Mouse (Mus musculus): ENCODE measurements at regions not wholly inside any gene's neighbourhood (a gene's known extent, or its start where the extent isn't known, plus 50 kb on each side); places are given as distances from the start of the nearest gene placed in this dataset.

- Histone ChIP-seq H3K4me2 (no peak overlapping the region), H3K4me3 (ENCODE audit: low read depth, low read length) (no peak overlapping the region), H3K27me3 (ENCODE audit: control insufficient read depth, insufficient read depth, low read length) (no peaks in the 10 kb centered on the region; the same call in 1 of the 2 replicates), H3K9me3 (replicated peaks; ENCODE audit: control insufficient read depth, low read length) (no peaks in the 10 kb centered on the region), H3K36me3 (ENCODE audit: control insufficient read depth, insufficient read depth, low read length) (no peaks in the 10 kb centered on the region), H3K9ac (ENCODE audit: low read depth, low read length) (no peak overlapping the region), H3K27ac (ENCODE audit: low read depth, low read length) (no peak overlapping the region), H3K4me1 (ENCODE audit: control insufficient read depth, insufficient read depth, low read length) (no peaks in the 10 kb centered on the region)
- no peak for ATAC-seq (replicated peaks; ENCODE audit: insufficient number of reproducible peaks, low FRiP score, low TSS enrichment)
- 43% methylated on average over 2 of the region's 2 CpGs for WGBS (ENCODE audit: insufficient replicate concordance)
Observed at GRCm38 (mm10) chr11:18581997-18582780, 436.6 kb downstream of the Meis1 start.

- Histone ChIP-seq H3K4me3 (ENCODE audit: low read depth, low read length) (no peak overlapping the region), H3K36me3 (ENCODE audit: control insufficient read depth, insufficient read depth, low read length) (no peaks in the 10 kb centered on the region), H3K9me3 (replicated peaks; ENCODE audit: control insufficient read depth, low read length) (no peaks in the 10 kb centered on the region), H3K4me2 (no peak overlapping the region), H3K9ac (ENCODE audit: low read depth, low read length) (no peak overlapping the region), H3K4me1 (ENCODE audit: control insufficient read depth, insufficient read depth, low read length) (no peaks in the 10 kb centered on the region), H3K27me3 (ENCODE audit: control insufficient read depth, insufficient read depth, low read length) (no peaks in the 10 kb centered on the region; the same call in 1 of the 2 replicates), H3K27ac (ENCODE audit: low read depth, low read length) (no peak overlapping the region)
- ATAC-seq (replicated peaks; ENCODE audit: insufficient number of reproducible peaks, low FRiP score, low TSS enrichment): no peak
- WGBS (ENCODE audit: insufficient replicate concordance): 87% methylated on average over 8 of the region's 8 CpGs
Observed at GRCm38 (mm10) chr11:18581078-18581800, 437.5 kb downstream of the Meis1 start.

GRCm38 (mm10) chr11:18571557-18572209 is 447.1 kb downstream of the Meis1 start:
- H3K27me3 ChIP-seq (ENCODE audit: control insufficient read depth, insufficient read depth, low read length): no peaks in the 10 kb centered on the region
- no peak overlapping the region for H3K4me3 ChIP-seq (ENCODE audit: low read depth, low read length)
- no peak overlapping the region for H3K9ac ChIP-seq (ENCODE audit: low read depth, low read length)
- H3K36me3 ChIP-seq (ENCODE audit: control insufficient read depth, insufficient read depth, low read length): no peaks in the 10 kb centered on the region
- H3K27ac ChIP-seq (ENCODE audit: low read depth, low read length): no peak overlapping the region
- no peak for ATAC-seq (replicated peaks; ENCODE audit: insufficient number of reproducible peaks, low FRiP score, low TSS enrichment)
- no peaks in the 10 kb centered on the region for H3K4me1 ChIP-seq (ENCODE audit: control insufficient read depth, insufficient read depth, low read length)
- WGBS (ENCODE audit: insufficient replicate concordance): 80% methylated on average over 4 of the region's 4 CpGs
- H3K9me3 ChIP-seq (replicated peaks; ENCODE audit: control insufficient read depth, low read length): no peaks in the 10 kb centered on the region
- no peak overlapping the region for H3K4me2 ChIP-seq

GRCm38 (mm10) chr11:18563011-18563410 is 455.8 kb downstream of the Meis1 start:
- no peak overlapping the region for H3K9ac ChIP-seq (ENCODE audit: low read depth, low read length)
- ATAC-seq (replicated peaks; ENCODE audit: insufficient number of reproducible peaks, low FRiP score, low TSS enrichment): no peak
- H3K9me3 ChIP-seq (replicated peaks; ENCODE audit: control insufficient read depth, low read length): no peaks in the 10 kb centered on the region
- H3K4me3 ChIP-seq (ENCODE audit: low read depth, low read length): no peak overlapping the region
- no peaks in the 10 kb centered on the region for H3K27me3 ChIP-seq (ENCODE audit: control insufficient read depth, insufficient read depth, low read length)
- no peaks in the 10 kb centered on the region for H3K36me3 ChIP-seq (ENCODE audit: control insufficient read depth, insufficient read depth, low read length)
- no peak overlapping the region for H3K27ac ChIP-seq (ENCODE audit: low read depth, low read length)
- no peaks in the 10 kb centered on the region for H3K4me1 ChIP-seq (ENCODE audit: control insufficient read depth, insufficient read depth, low read length)
- WGBS (ENCODE audit: insufficient replicate concordance): 91% methylated on average over 2 of the region's 2 CpGs
- no peak overlapping the region for H3K4me2 ChIP-seq

GRCm38 (mm10) chr11:18558665-18559064 is 460.1 kb downstream of the Meis1 start:
- no peak overlapping the region for H3K4me3 ChIP-seq (ENCODE audit: low read depth, low read length)
- H3K4me1 ChIP-seq (ENCODE audit: control insufficient read depth, insufficient read depth, low read length): no peaks in the 10 kb centered on the region
- ATAC-seq (replicated peaks; ENCODE audit: insufficient number of reproducible peaks, low FRiP score, low TSS enrichment): no peak
- H3K27me3 ChIP-seq (ENCODE audit: control insufficient read depth, insufficient read depth, low read length): no peaks in the 10 kb centered on the region
- H3K9ac ChIP-seq (ENCODE audit: low read depth, low read length): no peak overlapping the region
- H3K4me2 ChIP-seq: no peak overlapping the region
- H3K27ac ChIP-seq (ENCODE audit: low read depth, low read length): no peak overlapping the region
- 53% methylated on average over 4 of the region's 4 CpGs for WGBS (ENCODE audit: insufficient replicate concordance)
- no peaks in the 10 kb centered on the region for H3K9me3 ChIP-seq (replicated peaks; ENCODE audit: control insufficient read depth, low read length)
- H3K36me3 ChIP-seq (ENCODE audit: control insufficient read depth, insufficient read depth, low read length): no peaks in the 10 kb centered on the region

- 64% methylated on average over 2 of the region's 2 CpGs for WGBS (ENCODE audit: insufficient replicate concordance)
- H3K27me3 ChIP-seq (ENCODE audit: control insufficient read depth, insufficient read depth, low read length): no peaks in the 10 kb centered on the region
- no peaks in the 10 kb centered on the region for H3K9me3 ChIP-seq (replicated peaks; ENCODE audit: control insufficient read depth, low read length)
- H3K4me1 ChIP-seq (ENCODE audit: control insufficient read depth, insufficient read depth, low read length): no peaks in the 10 kb centered on the region
- no peak overlapping the region for H3K9ac ChIP-seq (ENCODE audit: low read depth, low read length)
- H3K4me3 ChIP-seq (ENCODE audit: low read depth, low read length): no peak overlapping the region
- no peak for ATAC-seq (replicated peaks; ENCODE audit: insufficient number of reproducible peaks, low FRiP score, low TSS enrichment)
- no peaks in the 10 kb centered on the region for H3K36me3 ChIP-seq (ENCODE audit: control insufficient read depth, insufficient read depth, low read length)
- no peak overlapping the region for H3K27ac ChIP-seq (ENCODE audit: low read depth, low read length)
- no peak overlapping the region for H3K4me2 ChIP-seq
Observed at GRCm38 (mm10) chr11:18535592-18535857, 483.3 kb downstream of the Meis1 start.

- Histone ChIP-seq H3K4me3 (ENCODE audit: low read depth, low read length) (no peak overlapping the region), H3K9me3 (replicated peaks; ENCODE audit: control insufficient read depth, low read length) (no peaks in the 10 kb centered on the region), H3K4me1 (ENCODE audit: control insufficient read depth, insufficient read depth, low read length) (no peaks in the 10 kb centered on the region), H3K27ac (ENCODE audit: low read depth, low read length) (no peak overlapping the region), H3K27me3 (ENCODE audit: control insufficient read depth, insufficient read depth, low read length) (no peaks in the 10 kb centered on the region), H3K9ac (ENCODE audit: low read depth, low read length) (no peak overlapping the region), H3K36me3 (ENCODE audit: control insufficient read depth, insufficient read depth, low read length) (no peaks in the 10 kb centered on the region), H3K4me2 (no peak overlapping the region)
- ATAC-seq (replicated peaks; ENCODE audit: insufficient number of reproducible peaks, low FRiP score, low TSS enrichment): no peak
- WGBS (ENCODE audit: insufficient replicate concordance): 69% methylated on average over 7 of the region's 7 CpGs
Observed at GRCm38 (mm10) chr11:18534807-18535591, 483.8 kb downstream of the Meis1 start.

- H3K4me2 ChIP-seq: no peak overlapping the region
Observed at GRCm38 (mm10) chr11:18531264-18532110, 487.3 kb downstream of the Meis1 start.

More at GRCm38 (mm10) chr11:18531264-18532110, 487.3 kb downstream of the Meis1 start:
- Histone ChIP-seq H3K4me3 (ENCODE audit: low read depth, low read length) (no peak overlapping the region), H3K27me3 (ENCODE audit: control insufficient read depth, insufficient read depth, low read length) (no peaks in the 10 kb centered on the region), H3K36me3 (ENCODE audit: control insufficient read depth, insufficient read depth, low read length) (no peaks in the 10 kb centered on the region), H3K27ac (ENCODE audit: low read depth, low read length) (no peak overlapping the region), H3K9ac (ENCODE audit: low read depth, low read length) (no peak overlapping the region), H3K4me1 (ENCODE audit: control insufficient read depth, insufficient read depth, low read length) (no peaks in the 10 kb centered on the region), H3K9me3 (replicated peaks; ENCODE audit: control insufficient read depth, low read length) (no peaks in the 10 kb centered on the region)
- 65% methylated on average over 2 of the region's 2 CpGs for WGBS (ENCODE audit: insufficient replicate concordance)
- no peak for ATAC-seq (replicated peaks; ENCODE audit: insufficient number of reproducible peaks, low FRiP score, low TSS enrichment)

Data from heart, embryonic 11.5 days (tissue).